Mouse (Mus musculus) spleen, adult 2 months (tissue): ENCODE data around the gene Cep57l1.

Experiments
- CTCF ChIP-seq: fragments of 200-500 bp; IDR thresholded peaks from 2 replicates; pipeline ENCODE4 v1.5.1; 2011; ENCODE audit warnings: mild to moderate bottlenecking, inconsistent platforms; ENCODE audit not compliant: insufficient read depth, insufficient read length, insufficient replicate concordance; ENCODE audit errors: extremely low read depth
- POLR2A ChIP-seq: fragments of 200-500 bp; IDR thresholded peaks from 2 replicates; pipeline ENCODE4 v1.6.1; 2011; ENCODE audit warnings: low read depth, low read length, inconsistent platforms

DNA sequence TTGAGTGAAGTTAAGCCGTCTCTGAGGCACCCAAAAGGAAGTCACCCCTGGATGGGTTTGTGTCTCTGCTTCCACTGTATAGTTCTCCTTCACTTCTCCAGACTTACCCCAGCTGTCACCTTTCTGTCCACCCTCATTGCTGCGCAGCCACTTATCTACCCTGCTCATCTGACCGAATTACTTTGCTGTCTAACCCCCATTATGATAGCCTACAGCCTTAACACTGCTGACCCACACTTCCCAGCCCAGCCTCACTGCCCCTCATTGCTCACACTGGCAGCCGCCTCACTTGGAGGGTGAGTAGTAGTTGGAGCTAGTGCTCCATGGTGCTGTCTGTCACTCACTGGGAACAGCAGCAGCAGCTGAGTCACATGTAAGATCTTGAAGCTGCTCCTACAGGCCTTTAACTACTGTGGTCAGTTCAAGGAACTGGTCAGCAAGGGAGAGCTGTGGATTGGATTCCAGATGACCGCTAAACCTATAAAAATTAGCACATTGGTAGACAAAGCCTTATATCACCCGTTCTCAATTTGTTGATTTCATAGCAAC is 4.7 kb upstream of the Cep57l1 start:
- TF ChIP-seq CTCF (no peak), POLR2A (no peak)
